11 mouse cellular contexts compared by ENCODE assay signal in the genomic region with DNA sequence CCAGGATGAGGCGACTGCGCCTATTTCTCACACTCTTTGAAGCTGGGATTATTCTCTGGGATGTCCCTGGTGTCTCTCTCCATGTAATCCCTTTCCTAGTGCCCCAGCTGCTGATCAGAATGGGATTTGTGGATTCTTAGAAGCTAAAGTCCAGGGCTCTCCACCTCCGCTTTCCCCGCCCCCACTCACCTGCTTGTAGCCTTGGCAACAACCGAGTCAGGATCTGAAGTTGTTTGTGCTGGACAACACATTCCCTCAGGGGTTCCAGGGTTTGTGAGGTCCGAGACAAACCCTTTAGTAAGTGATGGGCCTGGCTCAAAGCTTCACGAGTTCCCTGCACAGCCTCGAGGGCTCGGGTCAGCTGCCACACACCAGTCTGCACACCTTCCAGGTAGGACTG. TPM values are rescaled to one million over a fixed set of nuclear protein-coding genes. Genes with fewer than 3 reads are reported as not detected.
DNase-seq lines count a peak whose midpoint lies in the region; ATAC-seq and TF ChIP-seq lines count a peak whose summit lies in the region.
"Had no signal": no experiment of that assay in that cellular context is flagged by ENCODE, and none has a peak within 500 bp of the region (broad histone marks: within the 10 kb centered on the region; RNA-seq: fewer than 3 reads in every experiment).

No protein-coding gene starts in this region.

- no peak for TF ChIP-seq EP300 in heart, postnatal 0 days (IDR thresholded peaks at IDR 0.05; ENCODE audit: low read depth)

- 57% methylated on average over 9 of the region's 9 CpGs for WGBS in heart, postnatal 0 days
- WGBS in midbrain, embryonic 15.5 days: 62% methylated on average over 9 of the region's 9 CpGs
- 59% methylated on average over 9 of the region's 9 CpGs for WGBS in midbrain, embryonic 14.5 days
- WGBS in intestine, embryonic 16.5 days: 73% methylated on average over 9 of the region's 9 CpGs

- no peak for DNase-seq in heart, postnatal 0 days (ENCODE audit: low spot score)
- no peak for DNase-seq in heart, postnatal 4 days
- no peak for DNase-seq in midbrain, embryonic 14.5 days
- no peak for DNase-seq in layer of hippocampus, adult 2 months (ENCODE audit: low spot score in 2 of 2)
- DNase-seq: adrenal gland, postnatal 14 days; gastrocnemius, postnatal 14 days; kidney, postnatal 36 days had no signal

- H3K4me3 ChIP-seq in heart, postnatal 0 days (ENCODE audit: low read depth, low read length): peak overlapping the region; percentile 29
- H3K4me3 ChIP-seq in midbrain, embryonic 15.5 days: no peak overlapping the region
- H3K4me3 ChIP-seq in midbrain, embryonic 14.5 days (replicated peaks; ENCODE audit: low read depth, low read length): no peak overlapping the region
- no peak overlapping the region for H3K4me3 ChIP-seq in intestine, embryonic 16.5 days (ENCODE audit: low read length)
- H3K4me3 ChIP-seq in myocyte: peak overlapping the region; percentile 93
- H3K4me3 ChIP-seq in layer of hippocampus, adult 2 months: no peak overlapping the region

- H3K4me1 ChIP-seq in heart, postnatal 0 days (ENCODE audit: control insufficient read depth, insufficient read depth): peaks cover 31% of the 10 kb centered on the region
- peaks cover 34% of the 10 kb centered on the region for H3K4me1 ChIP-seq in midbrain, embryonic 15.5 days
- peaks cover 22% of the 10 kb centered on the region for H3K4me1 ChIP-seq in midbrain, embryonic 14.5 days (ENCODE audit: control insufficient read depth, insufficient read depth, low read length)
- peaks cover 29% of the 10 kb centered on the region for H3K4me1 ChIP-seq in intestine, embryonic 16.5 days (ENCODE audit: control insufficient read depth, insufficient read depth, low read length)

- H3K4me2 ChIP-seq in heart, postnatal 0 days (ENCODE audit: low read depth, low read length): peak overlapping the region; percentile 53
- H3K4me2 ChIP-seq in midbrain, embryonic 15.5 days: peak overlapping the region; percentile 12; the same call in 1 of the 2 replicates
- H3K4me2 ChIP-seq in midbrain, embryonic 14.5 days (ENCODE audit: low read length): no peak overlapping the region
- 0 out of 2 replicates have a peak overlapping the region, but pooled peaks have one; percentile 17 for H3K4me2 ChIP-seq in intestine, embryonic 16.5 days (ENCODE audit: low read depth, low read length)
- peak overlapping the region; percentile 95 for H3K4me2 ChIP-seq in myocyte (ENCODE audit: low read depth)

- TF ChIP-seq POLR2A in myocyte (IDR thresholded peaks at IDR 0.05; ENCODE audit: insufficient read length, low read depth): no peak

- H3ac ChIP-seq in myocyte (ENCODE audit: control insufficient read depth, insufficient read length): no peak overlapping the region

- 0 out of 2 replicates have a peak, but pooled peaks cover 4% of the 10 kb centered on the region for H3K27me3 ChIP-seq in heart, postnatal 0 days (ENCODE audit: control insufficient read depth, insufficient read depth, low read length)
- no peaks in the 10 kb centered on the region for H3K27me3 ChIP-seq in midbrain, embryonic 15.5 days (replicated peaks)
- peaks cover 10% of the 10 kb centered on the region; the same call in 1 of the 2 replicates for H3K27me3 ChIP-seq in midbrain, embryonic 14.5 days (ENCODE audit: control insufficient read depth, insufficient read depth, low read length)
- peaks cover 11% of the 10 kb centered on the region for H3K27me3 ChIP-seq in intestine, embryonic 16.5 days (replicated peaks; ENCODE audit: control insufficient read depth, insufficient read depth, low read length)
- H3K27me3 ChIP-seq in myocyte (ENCODE audit: control insufficient read depth, insufficient read depth, insufficient read length): no peaks in the 10 kb centered on the region

- H3K27ac ChIP-seq in heart, postnatal 0 days (ENCODE audit: low read depth): 0 out of 2 replicates have a peak overlapping the region, but pooled peaks have one; percentile 72
- no peak overlapping the region for H3K27ac ChIP-seq in midbrain, embryonic 15.5 days
- no peak overlapping the region for H3K27ac ChIP-seq in midbrain, embryonic 14.5 days (replicated peaks; ENCODE audit: low read depth, low read length)
- no peak overlapping the region for H3K27ac ChIP-seq in intestine, embryonic 16.5 days (ENCODE audit: low read length)
- no peak overlapping the region for H3K27ac ChIP-seq in layer of hippocampus, adult 2 months

- no peak for ATAC-seq in heart, postnatal 0 days (ENCODE audit: insufficient read depth, low read depth)
- ATAC-seq in midbrain, embryonic 15.5 days (replicated peaks): no peak
- ATAC-seq in midbrain, embryonic 14.5 days (ENCODE audit: low FRiP score, low TSS enrichment): no peak
- ATAC-seq in intestine, embryonic 16.5 days: no peak

- peaks cover 23% of the 10 kb centered on the region for H3K79me2 ChIP-seq in myocyte (ENCODE audit: control insufficient read depth, insufficient read depth)

- no peaks in the 10 kb centered on the region for H3K9me3 ChIP-seq in heart, postnatal 0 days (replicated peaks; ENCODE audit: control insufficient read depth, low read length)
- no peaks in the 10 kb centered on the region for H3K9me3 ChIP-seq in midbrain, embryonic 15.5 days
- no peaks in the 10 kb centered on the region for H3K9me3 ChIP-seq in midbrain, embryonic 14.5 days (ENCODE audit: control insufficient read depth, low read length)
- no peaks in the 10 kb centered on the region for H3K9me3 ChIP-seq in intestine, embryonic 16.5 days (ENCODE audit: control insufficient read depth, low read length)

- H3K36me3 ChIP-seq in heart, postnatal 0 days (replicated peaks; ENCODE audit: control insufficient read depth, insufficient read depth, low read length): peaks cover 7% of the 10 kb centered on the region
- H3K36me3 ChIP-seq in midbrain, embryonic 15.5 days (replicated peaks): peaks cover under 1% of the 10 kb centered on the region; the same call in 1 of the 2 replicates
- H3K36me3 ChIP-seq in midbrain, embryonic 14.5 days (ENCODE audit: control insufficient read depth, insufficient read depth, low read length): peaks cover 12% of the 10 kb centered on the region
- no peaks in the 10 kb centered on the region; the same call in 1 of the 2 replicates for H3K36me3 ChIP-seq in intestine, embryonic 16.5 days (ENCODE audit: control insufficient read depth, insufficient read depth, low read length)
- peaks cover 7% of the 10 kb centered on the region for H3K36me3 ChIP-seq in myocyte (ENCODE audit: control insufficient read depth, insufficient read depth)

- no peak for TF ChIP-seq CTCF in heart, postnatal 0 days (IDR thresholded peaks at IDR 0.05; ENCODE audit: low read depth)
- no peak for TF ChIP-seq CTCF in layer of hippocampus, adult 2 months (conservative IDR thresholded peaks at IDR 0.05)

- H3K9ac ChIP-seq in heart, postnatal 0 days (replicated peaks; ENCODE audit: low read depth, low read length): no peak overlapping the region
- H3K9ac ChIP-seq in midbrain, embryonic 15.5 days: no peak overlapping the region
- no peak overlapping the region for H3K9ac ChIP-seq in midbrain, embryonic 14.5 days (replicated peaks; ENCODE audit: low read length)
- H3K9ac ChIP-seq in intestine, embryonic 16.5 days (ENCODE audit: low read depth, low read length): no peak overlapping the region

RNA-seq across cellular contexts. Expression of gene Exoc3l, which starts 1.1 kb away (rescaled TPM):
- total RNA-seq in heart, postnatal 0 days (2014; rRNA removed; ENCODE audit: low replicate concordance): 6.1 and 10.6 TPM in 2 replicates
- polyA plus RNA-seq in heart, postnatal 0 days (2015; fragmentation: Nextera tagmentation; extraction: Ambion mirVana): 9.5 and 9.9 TPM in 2 replicates
- total RNA-seq in heart, postnatal 4 days (2021): 10 to 100 TPM; 11.2 to 15.6 TPM
- polyA plus RNA-seq in midbrain, embryonic 15.5 days (2015; fragmentation: Nextera tagmentation; extraction: Ambion mirVana): 11.8 and 12.7 TPM in 2 replicates
- 8.6 and 13.1 TPM in 2 replicates for polyA plus RNA-seq in midbrain, embryonic 14.5 days (2014; fragmentation: Nextera tagmentation; extraction: Ambion mirVana)
- 6.6 and 7.4 TPM in 2 replicates for polyA plus RNA-seq in intestine, embryonic 16.5 days (2015; fragmentation: Nextera tagmentation; extraction: Ambion mirVana)
- 23.4 TPM for polyA plus RNA-seq in myocyte (2012; fragmentation: generic; extraction: Trizol)
- 1 to 10 TPM; 1.4 TPM for total RNA-seq in layer of hippocampus, adult 2 months (2021)

RNA-seq across cellular contexts. Expression of gene E2f4, which starts 2.7 kb away (rescaled TPM):
- 19.2 and 27.9 TPM in 2 replicates for total RNA-seq in heart, postnatal 0 days (2014; rRNA removed; ENCODE audit: low replicate concordance)
- polyA plus RNA-seq in heart, postnatal 0 days (2015; fragmentation: Nextera tagmentation; extraction: Ambion mirVana): 21.8 and 22.6 TPM in 2 replicates
- 10 to 100 TPM; 29.5 to 32.4 TPM for total RNA-seq in heart, postnatal 4 days (2021)
- polyA plus RNA-seq in midbrain, embryonic 15.5 days (2015; fragmentation: Nextera tagmentation; extraction: Ambion mirVana): 45.3 and 48.9 TPM in 2 replicates
- polyA plus RNA-seq in midbrain, embryonic 14.5 days (2014; fragmentation: Nextera tagmentation; extraction: Ambion mirVana): 43.9 and 51.7 TPM in 2 replicates
- 86.7 and 89.2 TPM in 2 replicates for polyA plus RNA-seq in intestine, embryonic 16.5 days (2015; fragmentation: Nextera tagmentation; extraction: Ambion mirVana)
- polyA plus RNA-seq in myocyte (2012; fragmentation: generic; extraction: Trizol): 59.7 TPM
- total RNA-seq in layer of hippocampus, adult 2 months (2021): 10 to 100 TPM; 36.1 to 39.0 TPM

RNA-seq across cellular contexts. Expression of gene 4931428F04Rik, which starts 5.1 kb away (rescaled TPM):
- total RNA-seq in heart, postnatal 0 days (2014; rRNA removed; ENCODE audit: low replicate concordance): 0.43 and 3.5 TPM in 2 replicates
- polyA plus RNA-seq in heart, postnatal 0 days (2015; fragmentation: Nextera tagmentation; extraction: Ambion mirVana): 3.3 and 3.5 TPM in 2 replicates
- 1 to 10 TPM; 6.0 to 7.5 TPM for total RNA-seq in heart, postnatal 4 days (2021)
- 165 and 173 TPM in 2 replicates for polyA plus RNA-seq in midbrain, embryonic 15.5 days (2015; fragmentation: Nextera tagmentation; extraction: Ambion mirVana)
- 65.7 and 98.8 TPM in 2 replicates for polyA plus RNA-seq in midbrain, embryonic 14.5 days (2014; fragmentation: Nextera tagmentation; extraction: Ambion mirVana)
- polyA plus RNA-seq in intestine, embryonic 16.5 days (2015; fragmentation: Nextera tagmentation; extraction: Ambion mirVana): 6.7 and 7.2 TPM in 2 replicates
- 6.2 TPM for polyA plus RNA-seq in myocyte (2012; fragmentation: generic; extraction: Trizol)
- total RNA-seq in layer of hippocampus, adult 2 months (2021): 10 to 100 TPM; 20.0 to 24.4 TPM

RNA-seq across cellular contexts. Expression of gene Elmo3, which starts 10.6 kb away (rescaled TPM):
- total RNA-seq in heart, postnatal 0 days (2014; rRNA removed; ENCODE audit: low replicate concordance): 1.4 and 2.2 TPM in 2 replicates
- polyA plus RNA-seq in heart, postnatal 0 days (2015; fragmentation: Nextera tagmentation; extraction: Ambion mirVana): 1.6 and 1.9 TPM in 2 replicates
- 1 to 10 TPM; 1.5 to 2.1 TPM for total RNA-seq in heart, postnatal 4 days (2021)
- 1.1 and 1.3 TPM in 2 replicates for polyA plus RNA-seq in midbrain, embryonic 15.5 days (2015; fragmentation: Nextera tagmentation; extraction: Ambion mirVana)
- polyA plus RNA-seq in midbrain, embryonic 14.5 days (2014; fragmentation: Nextera tagmentation; extraction: Ambion mirVana): 0.55 and 1.1 TPM in 2 replicates
- polyA plus RNA-seq in intestine, embryonic 16.5 days (2015; fragmentation: Nextera tagmentation; extraction: Ambion mirVana): 28.0 and 30.3 TPM in 2 replicates
- polyA plus RNA-seq in myocyte (2012; fragmentation: generic; extraction: Trizol): 0.92 TPM
- 1 to 10 TPM in 1 of 2 experiments, under 1 TPM in 1; 0.84 to 1.2 TPM for total RNA-seq in layer of hippocampus, adult 2 months (2021)

RNA-seq across cellular contexts. Expression of gene Nol3, which starts 18.8 kb away (rescaled TPM):
- 6.8 and 13.2 TPM in 2 replicates for total RNA-seq in heart, postnatal 0 days (2014; rRNA removed; ENCODE audit: low replicate concordance)
- 9.8 and 10.0 TPM in 2 replicates for polyA plus RNA-seq in heart, postnatal 0 days (2015; fragmentation: Nextera tagmentation; extraction: Ambion mirVana)
- total RNA-seq in heart, postnatal 4 days (2021): 10 to 100 TPM in 1 of 2 experiments, 1 to 10 TPM in 1; 9.9 to 11.0 TPM
- polyA plus RNA-seq in midbrain, embryonic 15.5 days (2015; fragmentation: Nextera tagmentation; extraction: Ambion mirVana): 4.0 and 4.5 TPM in 2 replicates
- polyA plus RNA-seq in midbrain, embryonic 14.5 days (2014; fragmentation: Nextera tagmentation; extraction: Ambion mirVana): 3.0 and 4.2 TPM in 2 replicates
- 1.3 and 1.4 TPM in 2 replicates for polyA plus RNA-seq in intestine, embryonic 16.5 days (2015; fragmentation: Nextera tagmentation; extraction: Ambion mirVana)
- 23.2 TPM for polyA plus RNA-seq in myocyte (2012; fragmentation: generic; extraction: Trizol)
- 1 to 10 TPM; 7.4 to 7.8 TPM for total RNA-seq in layer of hippocampus, adult 2 months (2021)
- polyA plus RNA-seq: erythroblast, embryonic 14.5 days had no signal

Comparison
In these comparisons a context has a peak if more than half of its experiments do, and no peak if none do; other contexts are left out.
1. H3K4me3 ChIP-seq: peak in heart, postnatal 0 days (single experiment) and myocyte (single experiment); none in midbrain, embryonic 15.5 days (single experiment), midbrain, embryonic 14.5 days (single experiment), intestine, embryonic 16.5 days (single experiment) and layer of hippocampus, adult 2 months (single experiment).